Mouse (Mus musculus): ENCODE results near the gene Gm20547. TPM values are rescaled to one million over a fixed set of nuclear protein-coding genes. Genes with fewer than 3 reads are reported as not detected.

Gene Gm20547
- total RNA-seq, 2 experiments from 2014 or later: not detected

Small RNA genes within 50 kb of the gene (microRNA-seq; reads per million reads assigned to microRNA genes)
- gene Mir6970 (0 reads per million in 2 experiments), gene Mir6971 (0.32 to 1.0 reads per million in 2 experiments), gene Mir6972 (0 reads per million in 2 experiments)

Other genes with a start within 250 kb of the Gm20547 start
- gene Fkbpl, start 237.3 kb downstream of the Gm20547 start, total RNA-seq (2021): 1 to 10 TPM; 4.5 to 4.7 TPM
- 10 to 100 TPM; 12.7 to 14.4 TPM for gene Atf6b, start 234.9 kb downstream of the Gm20547 start, total RNA-seq (2021)
- gene Tnxb, start 211.5 kb downstream of the Gm20547 start, total RNA-seq (2021): 100 to 1,000 TPM in 1 of 2 experiments, 10 to 100 TPM in 1; 90.2 to 123 TPM
- gene C4b, start 138.2 kb downstream of the Gm20547 start, total RNA-seq (2021): 1 to 10 TPM; 2.0 to 3.3 TPM
- gene Cyp21a1, start 77.5 kb downstream of the Gm20547 start, total RNA-seq (2021): under 1 TPM; 0.31 to 0.36 TPM
- 1 to 10 TPM; 8.9 to 9.0 TPM for gene Stk19, start 45.1 kb downstream of the Gm20547 start, total RNA-seq (2021)
- 10 to 100 TPM; 12.3 to 15.3 TPM for gene Dxo, start 45.0 kb downstream of the Gm20547 start, total RNA-seq (2021)
- gene Skiv2l, start 31.8 kb downstream of the Gm20547 start, total RNA-seq (2021): 10 to 100 TPM; 19.6 to 22.2 TPM
- 10 to 100 TPM; 13.7 to 17.3 TPM for gene Nelfe, start 31.7 kb downstream of the Gm20547 start, total RNA-seq (2021)
- 1 to 10 TPM; 1.9 to 4.1 TPM for gene Cfb, start 19.5 kb downstream of the Gm20547 start, total RNA-seq (2021)
- gene Zbtb12, start 2.6 kb downstream of the Gm20547 start, total RNA-seq (2021): 1 to 10 TPM; 4.6 to 7.3 TPM
- 1 to 10 TPM; 4.3 to 5.6 TPM for gene C2, start 16.2 kb upstream of the Gm20547 start, total RNA-seq (2021)
- gene Ehmt2, start 16.4 kb upstream of the Gm20547 start, total RNA-seq (2021): 10 to 100 TPM; 40.9 to 53.7 TPM
- gene Slc44a4, start 32.4 kb upstream of the Gm20547 start, total RNA-seq (2021): not detected
- 1 to 10 TPM; 8.3 to 8.9 TPM for gene Neu1, start 49.2 kb upstream of the Gm20547 start, total RNA-seq (2021)
- 1 to 10 TPM; 2.2 to 4.3 TPM for gene Hspa1b, start 77.2 kb upstream of the Gm20547 start, total RNA-seq (2021)
- not detected for gene Gm20481, start 87.9 kb upstream of the Gm20547 start, total RNA-seq (2021)
- 1 to 10 TPM; 3.8 to 6.4 TPM for gene Hspa1a, start 90.1 kb upstream of the Gm20547 start, total RNA-seq (2021)
- gene Hspa1l, start 90.7 kb upstream of the Gm20547 start, total RNA-seq (2021): 1 to 10 TPM; 6.2 to 9.9 TPM
- 10 to 100 TPM; 24.7 to 28.2 TPM for gene Lsm2, start 99.8 kb upstream of the Gm20547 start, total RNA-seq (2021)
- 10 to 100 TPM; 31.4 to 40.7 TPM for gene Vars, start 118.9 kb upstream of the Gm20547 start, total RNA-seq (2021)
- gene Vwa7, start 134.5 kb upstream of the Gm20547 start, total RNA-seq (2021): 1 to 10 TPM; 2.0 to 2.5 TPM
- 1 to 10 TPM; 2.8 to 3.1 TPM for gene Sapcd1, start 146.0 kb upstream of the Gm20547 start, total RNA-seq (2021)
- 1 to 10 TPM; 1.5 to 3.5 TPM for gene Msh5, start 164.7 kb upstream of the Gm20547 start, total RNA-seq (2021)
- gene Clic1, start 167.9 kb upstream of the Gm20547 start, total RNA-seq (2021): 10 to 100 TPM; 39.2 to 50.5 TPM
- 10 to 100 TPM; 45.3 to 51.9 TPM for gene Ddah2, start 177.0 kb upstream of the Gm20547 start, total RNA-seq (2021)
- not detected for gene Ly6g6c, start 183.3 kb upstream of the Gm20547 start, total RNA-seq (2021)
- gene Mpig6b, start 184.1 kb upstream of the Gm20547 start, total RNA-seq (2021): under 1 TPM in 1 of 2 experiments, not detected in 1; 0.20 TPM
- gene Ly6g6e, start 194.9 kb upstream of the Gm20547 start, total RNA-seq (2021): not detected
- gene Ly6g6d, start 196.0 kb upstream of the Gm20547 start, total RNA-seq (2021): under 1 TPM in 1 of 2 experiments, not detected in 1; 0.97 TPM
- gene Ly6g6f, start 203.6 kb upstream of the Gm20547 start, total RNA-seq (2021): under 1 TPM in 1 of 2 experiments, not detected in 1; 0.23 TPM
- 10 to 100 TPM; 59.1 to 65.0 TPM for gene Abhd16a, start 207.2 kb upstream of the Gm20547 start, total RNA-seq (2021)
- not detected for gene Ly6g5c, start 226.2 kb upstream of the Gm20547 start, total RNA-seq (2021)
- gene Ly6g5b, start 233.4 kb upstream of the Gm20547 start, total RNA-seq (2021): under 1 TPM in 1 of 2 experiments, not detected in 1; 0.34 TPM
- 1 to 10 TPM; 4.9 to 6.3 TPM for gene Gpank1, start 239.4 kb upstream of the Gm20547 start, total RNA-seq (2021)
- 100 to 1,000 TPM; 165 to 166 TPM for gene Csnk2b, start 240.0 kb upstream of the Gm20547 start, total RNA-seq (2021)
- 10 to 100 TPM; 11.8 to 18.8 TPM for gene D17H6S53E, start 244.3 kb upstream of the Gm20547 start, total RNA-seq (2021)